In genomic region chr11:58301057-58301456, GRCm38 (mm10) we compare ENCODE assay signal across 9 mouse cellular contexts. TPM values are rescaled to one million over a fixed set of nuclear protein-coding genes. Genes with fewer than 3 reads are reported as not detected.
DNase-seq lines count a peak whose midpoint lies in the region; ATAC-seq and TF ChIP-seq lines count a peak whose summit lies in the region.
"Had no signal": no experiment of that assay in that cellular context is flagged by ENCODE, and none has a peak within 500 bp of the region (broad histone marks: within the 10 kb centered on the region; RNA-seq: fewer than 3 reads in every experiment).

No protein-coding gene starts in this region.

- TF ChIP-seq CTCF in brain, embryonic 14.5 days (IDR thresholded peaks at IDR 0.05; ENCODE audit: borderline replicate concordance, extremely low read depth, insufficient read depth, insufficient read length) = peak; percentile 82; the same call in 1 of the 2 replicates
- peak; percentile 80 for TF ChIP-seq CTCF in kidney, postnatal 0 days (IDR thresholded peaks at IDR 0.05; ENCODE audit: low read depth)

- ATAC-seq in erythroid progenitor cell, adult 5-6 weeks (replicated peaks; ENCODE audit: low FRiP score, poor library complexity, severe bottlenecking) = peak; percentile 51
- no peak for ATAC-seq in heart, embryonic 13.5 days (ENCODE audit: extremely low read depth, insufficient number of reproducible peaks, low FRiP score, low TSS enrichment)
- ATAC-seq in kidney, postnatal 0 days (replicated peaks; ENCODE audit: low FRiP score, low read depth) = no peak
- no peak for ATAC-seq in liver, embryonic 11.5 days (replicated peaks; ENCODE audit: low FRiP score)
- no peak for ATAC-seq in stomach, embryonic 16.5 days (ENCODE audit: insufficient read depth, low FRiP score)

- 14% methylated on average over 13 of the region's 13 CpGs for WGBS in heart, embryonic 13.5 days
- WGBS in kidney, postnatal 0 days = 14% methylated on average over 13 of the region's 13 CpGs
- WGBS in liver, embryonic 11.5 days = 18% methylated on average over 13 of the region's 13 CpGs
- WGBS in stomach, embryonic 16.5 days = 12% methylated on average over 13 of the region's 13 CpGs

- no peak for TF ChIP-seq POLR2A in brain, embryonic 14.5 days (IDR thresholded peaks at IDR 0.05; ENCODE audit: borderline replicate concordance, extremely low read depth, insufficient read depth, insufficient read length, poor library complexity, severe bottlenecking)

- H3K27ac ChIP-seq in heart, embryonic 13.5 days (replicated peaks) = peak overlapping the region; percentile 39; the same call in 1 of the 2 replicates
- no peak overlapping the region for H3K27ac ChIP-seq in kidney, postnatal 0 days
- H3K27ac ChIP-seq in liver, embryonic 11.5 days (ENCODE audit: low read depth, low read length) = no peak overlapping the region
- no peak overlapping the region for H3K27ac ChIP-seq in stomach, embryonic 16.5 days (ENCODE audit: low read length)

- peak overlapping the region; percentile 76 for H3K4me3 ChIP-seq in heart, embryonic 13.5 days
- peak overlapping the region; percentile 41; the same call in 1 of the 2 replicates for H3K4me3 ChIP-seq in kidney, postnatal 0 days (replicated peaks; ENCODE audit: low read depth, low read length)
- H3K4me3 ChIP-seq in liver, embryonic 11.5 days (ENCODE audit: low read depth, low read length) = peak overlapping the region; percentile 73
- H3K4me3 ChIP-seq in stomach, embryonic 16.5 days (replicated peaks; ENCODE audit: low read length) = peak overlapping the region; percentile 71

- no peaks in the 10 kb centered on the region for H3K36me3 ChIP-seq in heart, embryonic 13.5 days
- no peaks in the 10 kb centered on the region for H3K36me3 ChIP-seq in kidney, postnatal 0 days (ENCODE audit: insufficient read depth, low read length)
- no peaks in the 10 kb centered on the region for H3K36me3 ChIP-seq in liver, embryonic 11.5 days (ENCODE audit: control insufficient read depth, insufficient read depth, low read length)
- H3K36me3 ChIP-seq in stomach, embryonic 16.5 days (ENCODE audit: control insufficient read depth, insufficient read depth, low read length) = no peaks in the 10 kb centered on the region

- H3K27me3 ChIP-seq in heart, embryonic 13.5 days (replicated peaks) = no peaks in the 10 kb centered on the region
- no peaks in the 10 kb centered on the region for H3K27me3 ChIP-seq in kidney, postnatal 0 days (ENCODE audit: insufficient read depth, low read length)
- H3K27me3 ChIP-seq in liver, embryonic 11.5 days (replicated peaks; ENCODE audit: control insufficient read depth, insufficient read depth, low read length) = no peaks in the 10 kb centered on the region
- H3K27me3 ChIP-seq in stomach, embryonic 16.5 days (ENCODE audit: control insufficient read depth, insufficient read depth, low read length) = no peaks in the 10 kb centered on the region

- H3K4me2 ChIP-seq in heart, embryonic 13.5 days = peak overlapping the region; percentile 74
- H3K4me2 ChIP-seq in kidney, postnatal 0 days (ENCODE audit: low read length) = peak overlapping the region; percentile 49
- peak overlapping the region; percentile 69 for H3K4me2 ChIP-seq in liver, embryonic 11.5 days
- H3K4me2 ChIP-seq in stomach, embryonic 16.5 days (ENCODE audit: low read depth, low read length) = peak overlapping the region; percentile 61

- peak; percentile 69 to 74 for DNase-seq in CD8-positive naive resting alpha-beta T cell, adult 2 months (ENCODE audit: low read depth in 2 of 2, low spot score in 2 of 2)
- peak; percentile 88 for DNase-seq in brain, embryonic 14.5 days (ENCODE audit: low read depth)
- peak; percentile 84 for DNase-seq in kidney, postnatal 0 days (ENCODE audit: low spot score)
- DNase-seq in liver, embryonic 11.5 days (ENCODE audit: low spot score) = peak; percentile 69
- DNase-seq in naive thymus-derived CD4-positive, alpha-beta T cell, adult 2 months (ENCODE audit: low read depth) = peak; percentile 86

- H3K4me1 ChIP-seq in heart, embryonic 13.5 days = peaks cover 12% of the 10 kb centered on the region
- H3K4me1 ChIP-seq in kidney, postnatal 0 days (replicated peaks; ENCODE audit: insufficient read depth, low read length) = no peaks in the 10 kb centered on the region; the same call in 1 of the 2 replicates
- H3K4me1 ChIP-seq in liver, embryonic 11.5 days (replicated peaks; ENCODE audit: control insufficient read depth, insufficient read depth, low read length) = peaks cover 5% of the 10 kb centered on the region; the same call in 1 of the 2 replicates
- peaks cover 4% of the 10 kb centered on the region for H3K4me1 ChIP-seq in stomach, embryonic 16.5 days (ENCODE audit: control insufficient read depth, insufficient read depth, low read length)

- 0 out of 2 replicates have a peak overlapping the region, but pooled peaks have one; percentile 38 for H3K9ac ChIP-seq in heart, embryonic 13.5 days
- H3K9ac ChIP-seq in kidney, postnatal 0 days (ENCODE audit: low read depth, low read length) = no peak overlapping the region
- peak overlapping the region; percentile 37; the same call in 1 of the 2 replicates for H3K9ac ChIP-seq in liver, embryonic 11.5 days (ENCODE audit: low read depth, low read length)
- no peak overlapping the region for H3K9ac ChIP-seq in stomach, embryonic 16.5 days (ENCODE audit: low read length)

- no peaks in the 10 kb centered on the region for H3K9me3 ChIP-seq in heart, embryonic 13.5 days
- H3K9me3 ChIP-seq in kidney, postnatal 0 days (replicated peaks; ENCODE audit: low read length) = no peaks in the 10 kb centered on the region
- H3K9me3 ChIP-seq in liver, embryonic 11.5 days (ENCODE audit: control insufficient read depth, low read length) = no peaks in the 10 kb centered on the region
- no peaks in the 10 kb centered on the region for H3K9me3 ChIP-seq in stomach, embryonic 16.5 days (replicated peaks; ENCODE audit: control insufficient read depth, low read length)

RNA-seq across cellular contexts. Expression of gene Zfp692, which starts 5.8 kb away (rescaled TPM):
- polyA plus RNA-seq in brain, embryonic 14.5 days (2012; rRNA removed) = 43.0 and 83.0 TPM in 2 replicates
- total RNA-seq in erythroid progenitor cell, adult 5-6 weeks (2015; ENCODE audit: low replicate concordance) = 4.6 and 17.7 TPM in 2 replicates
- 17.1 and 19.1 TPM in 2 replicates for total RNA-seq in erythroid progenitor cell, adult 5-6 weeks (2017; ENCODE audit: low replicate concordance)
- polyA plus RNA-seq in heart, embryonic 13.5 days (2015; fragmentation: Nextera tagmentation; extraction: Ambion mirVana) = 12.4 and 15.5 TPM in 2 replicates
- polyA plus RNA-seq in kidney, postnatal 0 days (2015; fragmentation: Nextera tagmentation; extraction: Ambion mirVana) = 11.5 and 15.2 TPM in 2 replicates
- polyA plus RNA-seq in liver, embryonic 11.5 days (2014; fragmentation: Nextera tagmentation; extraction: Ambion mirVana) = 18.3 and 19.2 TPM in 2 replicates
- 28.8 and 29.9 TPM in 2 replicates for polyA plus RNA-seq in stomach, embryonic 16.5 days (2015; fragmentation: Nextera tagmentation; extraction: Ambion mirVana)

RNA-seq across cellular contexts. Expression of gene 4930438A08Rik, which starts 26.5 kb away (rescaled TPM):
- not detected in 2 replicates for polyA plus RNA-seq in brain, embryonic 14.5 days (2012; rRNA removed)
- total RNA-seq in erythroid progenitor cell, adult 5-6 weeks (2015; ENCODE audit: low replicate concordance) = 4.3 and 10.9 TPM in 2 replicates
- total RNA-seq in erythroid progenitor cell, adult 5-6 weeks (2017; ENCODE audit: low replicate concordance) = 2.7 and 9.5 TPM in 2 replicates
- not detected in 2 replicates for polyA plus RNA-seq in heart, embryonic 13.5 days (2015; fragmentation: Nextera tagmentation; extraction: Ambion mirVana)
- 0.07 TPM in 1 of 2 replicates, not detected in the other for polyA plus RNA-seq in kidney, postnatal 0 days (2015; fragmentation: Nextera tagmentation; extraction: Ambion mirVana)
- polyA plus RNA-seq in liver, embryonic 11.5 days (2014; fragmentation: Nextera tagmentation; extraction: Ambion mirVana) = 0.30 and 0.44 TPM in 2 replicates
- polyA plus RNA-seq in stomach, embryonic 16.5 days (2015; fragmentation: Nextera tagmentation; extraction: Ambion mirVana) = 0.17 and 0.26 TPM in 2 replicates
- total RNA-seq: gastrocnemius, postnatal 4 days had no signal

RNA-seq across cellular contexts. Expression of gene Zfp672, which starts 29.1 kb away (rescaled TPM):
- 41.9 and 47.0 TPM in 2 replicates for polyA plus RNA-seq in brain, embryonic 14.5 days (2012; rRNA removed)
- 75.3 and 80.5 TPM in 2 replicates for total RNA-seq in erythroid progenitor cell, adult 5-6 weeks (2015; ENCODE audit: low replicate concordance)
- 27.6 and 39.9 TPM in 2 replicates for total RNA-seq in erythroid progenitor cell, adult 5-6 weeks (2017; ENCODE audit: low replicate concordance)
- polyA plus RNA-seq in heart, embryonic 13.5 days (2015; fragmentation: Nextera tagmentation; extraction: Ambion mirVana) = 27.7 and 28.6 TPM in 2 replicates
- 58.1 and 66.3 TPM in 2 replicates for polyA plus RNA-seq in kidney, postnatal 0 days (2015; fragmentation: Nextera tagmentation; extraction: Ambion mirVana)
- polyA plus RNA-seq in liver, embryonic 11.5 days (2014; fragmentation: Nextera tagmentation; extraction: Ambion mirVana) = 50.6 and 50.7 TPM in 2 replicates
- 44.8 and 52.1 TPM in 2 replicates for polyA plus RNA-seq in stomach, embryonic 16.5 days (2015; fragmentation: Nextera tagmentation; extraction: Ambion mirVana)

RNA-seq across cellular contexts. Expression of gene Sh3bp5l, which starts 29.5 kb away (rescaled TPM):
- polyA plus RNA-seq in brain, embryonic 14.5 days (2012; rRNA removed) = 39.9 and 46.8 TPM in 2 replicates
- 10.5 and 13.3 TPM in 2 replicates for total RNA-seq in erythroid progenitor cell, adult 5-6 weeks (2015; ENCODE audit: low replicate concordance)
- total RNA-seq in erythroid progenitor cell, adult 5-6 weeks (2017; ENCODE audit: low replicate concordance) = 19.8 and 118 TPM in 2 replicates
- polyA plus RNA-seq in heart, embryonic 13.5 days (2015; fragmentation: Nextera tagmentation; extraction: Ambion mirVana) = 24.0 and 25.3 TPM in 2 replicates
- polyA plus RNA-seq in kidney, postnatal 0 days (2015; fragmentation: Nextera tagmentation; extraction: Ambion mirVana) = 28.3 and 31.9 TPM in 2 replicates
- polyA plus RNA-seq in liver, embryonic 11.5 days (2014; fragmentation: Nextera tagmentation; extraction: Ambion mirVana) = 20.5 and 25.3 TPM in 2 replicates
- 29.8 and 37.1 TPM in 2 replicates for polyA plus RNA-seq in stomach, embryonic 16.5 days (2015; fragmentation: Nextera tagmentation; extraction: Ambion mirVana)

Comparison
In these comparisons a context has a peak if more than half of its experiments do, and no peak if none do; other contexts are left out.
1. H3K9ac ChIP-seq: peak in heart, embryonic 13.5 days (single experiment) and liver, embryonic 11.5 days (single experiment); none in kidney, postnatal 0 days (single experiment) and stomach, embryonic 16.5 days (single experiment).
2. Peak in every context shown above with its lines, with median percentiles within 50 percentile points of each other: DNase-seq, H3K4me2 ChIP-seq and H3K4me3 ChIP-seq.